Mouse (Mus musculus): ENCODE measurements around the gene Pdcd6ip.

The Pdcd6ip gene

DNA sequence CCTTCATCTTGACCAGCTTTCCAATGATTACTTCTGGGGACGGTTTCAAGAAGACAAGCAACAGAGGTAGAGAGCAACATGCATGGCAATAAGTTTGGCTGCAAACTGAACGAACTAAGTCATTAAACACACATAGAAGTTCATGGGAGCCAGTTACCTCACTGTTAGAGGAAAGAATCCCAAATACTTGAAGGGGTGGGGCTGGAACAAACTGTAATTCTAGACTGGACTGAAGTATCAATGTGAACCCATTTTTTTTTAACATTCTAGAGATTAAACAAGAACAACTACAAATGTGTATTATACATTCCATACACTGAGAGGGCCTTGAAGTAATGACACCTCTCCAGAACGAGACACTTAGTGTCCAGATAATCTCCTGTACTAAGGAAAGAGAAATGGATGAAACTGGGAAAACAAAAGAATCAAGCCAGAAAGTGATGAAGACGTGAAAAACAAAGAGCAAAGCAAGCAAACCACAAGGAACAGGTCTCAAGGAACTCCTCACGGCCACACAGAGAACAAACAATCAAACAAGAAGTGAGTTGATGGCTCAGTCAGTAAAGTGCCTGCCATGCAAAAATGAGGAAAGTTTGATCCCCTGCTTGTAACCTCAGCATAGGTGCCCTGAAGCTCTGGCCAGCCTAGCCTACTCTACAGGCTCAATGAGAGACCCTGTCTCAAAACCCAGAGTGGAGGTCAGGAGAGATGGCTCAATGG is 6.5 kb downstream of the Pdcd6ip start:
- no peak for DNase-seq (ENCODE audit: low read depth, low spot score)

DNA sequence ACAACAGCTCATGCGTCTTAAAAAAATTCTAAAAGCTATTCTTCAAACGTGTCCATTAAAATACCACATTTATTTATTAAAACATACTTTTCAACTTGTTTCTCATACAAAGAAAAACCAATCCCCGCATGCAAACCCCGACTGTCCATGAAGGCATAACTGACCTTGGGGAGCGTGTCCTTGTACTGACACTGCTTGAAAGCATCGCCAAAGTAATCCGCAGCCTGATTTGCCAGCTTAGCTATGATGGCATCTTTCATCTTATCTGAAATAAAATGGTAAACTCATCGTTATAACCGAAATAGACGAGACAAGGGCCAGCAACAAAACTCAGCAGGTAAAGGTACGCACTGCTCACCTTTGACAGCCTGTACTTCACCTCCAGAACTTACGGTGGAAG is 20.6 kb downstream of the Pdcd6ip start:
- DNase-seq (ENCODE audit: low read depth, low spot score): no peak

DNA sequence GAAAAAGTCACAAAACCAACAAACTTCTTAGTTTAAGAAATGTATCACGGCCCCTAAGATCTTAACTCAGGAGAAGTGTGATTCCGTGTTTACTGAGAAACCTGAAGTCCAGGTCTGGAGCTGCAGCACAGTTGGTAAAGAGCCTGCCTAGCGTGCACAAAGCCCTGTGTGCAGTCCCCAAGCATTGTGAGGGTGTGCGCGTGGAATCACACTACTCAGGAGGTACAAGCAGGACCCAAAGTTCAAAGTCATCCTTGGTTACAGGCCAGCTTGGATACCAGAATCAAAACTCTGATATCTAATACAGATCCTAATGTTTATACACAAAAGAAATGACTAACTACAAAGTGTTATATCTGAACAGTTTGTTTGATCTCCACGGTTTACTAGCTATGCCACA is 34.3 kb downstream of the Pdcd6ip start:
- DNase-seq (ENCODE audit: low read depth, low spot score): no peak

DNA sequence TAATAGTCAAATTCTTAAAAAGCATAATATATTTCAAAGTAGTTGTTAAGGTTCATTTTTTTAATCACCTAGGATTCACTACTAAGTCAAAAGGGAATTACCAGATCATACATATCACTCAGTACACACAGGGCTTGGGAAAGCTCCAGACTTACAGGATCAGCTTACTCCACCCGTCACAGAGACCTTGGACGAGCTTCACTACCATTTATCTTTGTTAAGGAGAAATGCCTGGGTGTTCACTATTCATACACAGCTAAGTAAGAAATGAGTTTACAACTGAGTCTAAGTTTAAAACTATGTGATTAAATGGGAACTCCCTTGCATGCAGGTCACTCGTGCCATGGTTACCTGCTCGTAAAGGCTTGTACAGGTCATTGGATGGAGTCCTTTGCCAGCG is 35.7 kb downstream of the Pdcd6ip start:
- no peak for DNase-seq (ENCODE audit: low read depth, low spot score)

DNA sequence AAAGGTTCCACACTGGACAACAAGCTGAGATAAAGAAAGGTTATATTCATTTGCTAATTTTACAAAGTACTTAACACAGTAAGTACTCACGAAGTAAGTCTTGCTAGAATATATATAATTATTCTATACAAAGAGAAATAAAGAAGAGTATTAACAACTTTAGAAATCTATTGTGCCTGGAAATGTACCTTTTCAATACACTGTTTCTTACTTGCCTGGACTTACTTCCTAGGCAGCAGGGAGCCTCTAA is 37.3 kb downstream of the Pdcd6ip start:
- DNase-seq (ENCODE audit: low read depth, low spot score): no peak

DNA sequence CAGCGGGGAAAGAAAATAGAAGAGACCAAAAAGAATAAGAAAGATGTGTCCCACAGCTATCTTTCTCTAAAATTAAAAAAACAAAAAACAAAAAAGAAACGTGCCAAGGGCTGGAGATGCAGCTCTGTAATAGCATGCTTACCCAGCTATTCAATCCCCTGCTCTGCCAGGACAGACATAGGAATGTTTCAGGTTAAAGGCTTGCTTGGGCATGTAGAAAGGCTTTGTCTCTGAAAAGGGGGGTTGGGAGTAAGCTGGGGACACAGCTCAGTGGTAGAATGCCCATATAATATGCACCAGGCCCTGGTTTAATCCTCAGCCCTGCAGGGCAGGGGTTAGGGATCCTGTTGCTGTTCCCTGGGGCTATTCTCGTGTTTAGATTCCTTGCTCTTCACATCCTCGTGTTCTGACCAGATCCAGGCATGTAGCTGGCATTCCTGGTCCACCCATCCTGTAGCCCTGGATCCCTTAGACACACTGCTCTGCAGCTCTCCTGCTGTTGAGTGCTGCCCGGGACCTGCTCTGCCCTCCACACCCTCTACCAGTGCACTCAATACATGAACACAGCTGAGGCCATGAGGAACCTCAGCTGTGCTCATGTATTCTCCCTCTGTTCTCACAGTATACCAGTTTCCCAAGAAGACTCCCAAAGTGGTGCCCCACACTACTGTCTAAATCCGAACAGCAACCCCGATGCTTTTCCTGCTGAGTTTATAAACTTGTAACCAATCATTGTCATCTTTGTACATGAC is 37.8 kb downstream of the Pdcd6ip start:
- DNase-seq (ENCODE audit: low read depth, low spot score): peak; percentile 77

DNA sequence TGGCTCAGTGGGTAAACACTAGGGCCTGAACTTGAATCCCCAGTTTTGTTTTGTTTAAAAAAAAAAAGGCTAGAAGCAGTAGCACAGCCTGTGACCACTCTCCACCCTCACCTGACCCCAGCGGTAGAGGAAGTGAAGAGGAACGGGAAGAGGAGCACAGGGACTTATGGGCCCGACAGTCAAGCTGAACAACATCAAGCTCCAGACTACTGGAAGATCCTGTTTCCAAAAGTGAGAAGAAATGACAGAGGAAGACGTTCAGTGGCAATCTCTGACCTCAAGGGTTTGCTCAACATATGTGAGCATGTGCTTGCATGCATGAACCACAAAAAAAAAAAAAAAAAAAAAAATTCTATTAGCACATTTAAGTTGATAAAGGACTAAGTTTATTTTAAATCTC is 44.6 kb downstream of the Pdcd6ip start:
- no peak for DNase-seq (ENCODE audit: low read depth, low spot score)

DNA sequence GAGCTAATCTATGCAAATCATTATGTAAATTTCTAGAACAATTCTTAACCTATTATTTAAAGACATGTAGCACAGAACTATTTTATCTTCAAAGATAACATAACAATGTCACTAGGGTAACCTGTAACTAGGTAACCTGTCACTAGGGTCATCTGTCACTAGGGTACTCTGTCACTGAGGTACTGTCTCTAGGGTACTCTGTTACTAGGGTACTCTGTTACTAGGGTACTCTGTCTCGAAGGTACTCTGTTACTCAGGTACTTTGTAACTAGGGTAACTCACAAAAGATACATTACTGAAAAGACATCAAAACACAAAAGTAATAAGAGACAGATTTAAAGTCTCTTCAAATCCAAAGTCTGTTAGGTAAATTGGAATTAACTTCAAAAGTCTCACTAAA is 50.2 kb downstream of the Pdcd6ip start:
- DNase-seq (ENCODE audit: low read depth, low spot score): no peak

DNA sequence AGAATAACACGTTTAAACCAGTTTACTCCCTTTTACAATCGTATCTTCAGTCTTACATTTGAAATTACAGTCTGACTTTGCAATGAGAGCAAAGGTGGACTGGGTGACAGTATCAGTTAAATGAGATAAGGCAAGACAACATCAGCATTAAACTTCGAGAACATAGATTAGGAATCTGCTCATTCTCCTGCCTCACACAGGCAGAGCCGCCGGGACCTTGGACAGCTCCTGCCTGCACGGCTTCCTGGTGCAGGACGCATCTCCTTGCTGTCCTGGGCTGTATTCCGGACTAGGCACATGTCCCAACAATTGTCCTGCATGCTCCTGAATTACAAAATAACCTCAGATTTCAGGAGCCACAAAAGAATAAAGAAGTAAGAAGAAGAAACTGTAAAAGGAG is 54.5 kb downstream of the Pdcd6ip start:
- DNase-seq (ENCODE audit: low read depth, low spot score): peak; percentile 63

DNA sequence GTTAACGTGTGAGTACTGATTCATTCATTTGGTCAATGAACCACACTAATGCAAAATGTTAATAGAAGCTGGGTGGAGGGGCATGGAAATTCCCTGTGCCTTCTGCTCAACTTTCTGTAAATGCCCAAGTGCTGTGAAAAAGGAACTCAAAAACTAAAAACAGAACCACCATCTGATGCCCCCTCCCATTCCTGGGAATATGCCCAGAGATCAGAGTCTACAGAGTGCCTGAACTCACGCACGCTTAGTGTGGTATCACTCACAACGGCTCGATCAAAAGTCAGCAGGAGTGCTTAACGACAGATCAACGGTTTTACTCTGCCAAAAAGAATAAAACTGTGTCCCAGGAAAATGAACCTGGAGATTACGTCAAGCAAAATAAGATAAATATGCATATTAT is 57.3 kb downstream of the Pdcd6ip start:
- no peak for DNase-seq (ENCODE audit: low read depth, low spot score)

DNA sequence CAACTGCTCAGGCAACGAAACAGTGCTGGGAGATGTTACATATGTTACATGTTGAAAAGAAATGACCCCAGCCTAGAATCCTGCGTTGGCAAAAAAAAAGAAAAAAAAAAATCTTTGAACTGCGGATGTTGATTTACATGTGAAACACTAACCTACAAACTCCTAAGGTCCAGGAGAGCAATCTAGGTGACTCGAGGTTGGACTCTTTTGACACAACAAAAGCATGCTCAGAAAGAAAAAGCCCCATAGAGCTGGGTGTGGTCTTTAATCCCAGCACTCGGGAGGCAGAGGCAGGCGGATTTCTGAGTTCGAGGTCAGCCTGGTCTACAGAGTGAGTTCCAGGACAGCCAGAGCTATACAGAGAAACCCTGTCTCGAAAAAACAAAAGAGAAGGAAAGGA is 58.8 kb downstream of the Pdcd6ip start:
- peak; percentile 61 for DNase-seq (ENCODE audit: low read depth, low spot score)

DNA sequence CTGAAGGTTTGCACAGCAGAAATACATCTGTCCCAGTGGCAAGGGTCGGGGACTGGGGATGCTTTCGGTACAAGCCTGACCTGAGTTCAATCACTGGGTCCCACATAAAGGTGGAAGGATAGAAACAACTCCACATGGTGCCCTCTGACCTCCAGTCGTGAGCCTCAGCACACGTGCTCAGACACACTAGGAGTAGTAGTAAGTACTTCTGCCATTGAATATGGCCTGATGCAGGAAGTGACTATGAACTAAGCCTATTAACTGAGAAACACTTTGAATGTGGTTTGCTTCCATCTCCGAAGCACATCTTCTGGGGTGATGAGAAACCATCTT is 62.3 kb downstream of the Pdcd6ip start:
- DNase-seq (ENCODE audit: low read depth, low spot score): no peak

DNA sequence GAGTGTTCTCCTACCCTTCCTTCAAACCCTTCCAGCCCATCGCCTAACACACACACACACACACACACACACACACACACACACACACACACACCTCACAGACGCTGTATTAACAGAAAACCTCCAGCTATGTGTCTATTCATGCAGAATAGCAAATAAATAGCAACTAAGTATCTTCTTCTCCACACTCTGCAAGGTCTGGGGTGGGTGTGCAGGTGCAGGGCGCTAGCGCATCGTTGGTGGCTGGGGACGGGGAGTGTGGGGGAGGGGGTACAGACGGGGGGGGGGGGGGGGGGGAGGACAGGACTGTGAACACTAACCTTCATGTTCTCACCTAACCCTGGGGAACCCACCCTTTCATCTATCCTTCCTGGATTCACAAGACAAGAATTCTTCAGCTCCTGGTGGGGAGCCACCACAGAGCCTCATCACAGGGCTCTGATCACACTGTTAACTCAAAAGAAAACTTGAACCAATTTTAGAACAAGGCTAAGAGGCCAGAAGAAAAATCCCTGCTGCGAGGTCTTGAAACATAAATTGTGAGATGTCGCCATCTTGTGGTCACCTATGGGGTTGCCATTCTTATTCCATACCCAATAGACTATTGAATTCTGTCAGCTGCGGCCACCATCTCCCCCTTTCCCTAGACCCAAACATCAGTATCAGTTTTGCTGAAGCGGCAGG is 62.8 kb downstream of the Pdcd6ip start:
- DNase-seq (ENCODE audit: low read depth, low spot score): peak; percentile 74

DNA sequence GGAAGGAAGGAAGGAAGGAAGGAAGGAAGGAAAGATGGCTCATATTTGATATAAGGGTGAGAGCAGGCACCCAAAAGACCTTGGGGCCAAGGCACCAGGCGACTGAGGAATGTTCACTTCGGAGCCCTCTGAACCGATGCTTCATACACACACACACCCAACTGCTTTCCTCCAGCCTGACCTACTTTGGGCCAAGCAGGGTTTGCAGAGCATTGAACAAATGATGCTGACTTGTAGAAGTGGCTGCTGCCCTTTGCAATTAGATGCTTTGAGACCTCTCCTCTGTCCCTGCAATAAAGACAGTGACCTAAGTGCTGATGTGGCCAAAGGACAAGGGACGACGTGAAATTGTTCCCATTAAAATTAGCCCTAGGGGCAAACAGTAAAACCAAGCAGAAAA is 63.4 kb downstream of the Pdcd6ip start:
- DNase-seq (ENCODE audit: low read depth, low spot score): no peak

DNA sequence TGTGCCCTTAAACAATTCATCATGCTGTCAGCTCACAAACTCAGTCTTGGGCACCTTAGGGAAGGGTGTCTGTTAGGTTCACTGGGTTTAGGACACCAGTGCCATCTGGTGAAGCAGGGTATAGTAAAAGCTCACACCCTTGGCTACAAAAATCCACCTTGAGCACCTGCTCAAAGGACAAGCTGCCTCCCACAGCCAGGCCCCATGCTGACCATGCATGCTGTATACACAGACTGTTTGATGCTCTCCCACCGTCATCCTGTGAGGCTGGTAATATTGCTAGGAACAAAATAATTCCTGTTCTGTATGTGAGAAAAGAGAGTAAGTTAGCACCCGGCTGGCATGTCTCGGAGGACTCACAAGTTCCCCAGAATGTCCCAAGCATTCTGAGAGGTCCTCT is 64.0 kb downstream of the Pdcd6ip start:
- no peak for DNase-seq (ENCODE audit: low read depth, low spot score)

DNA sequence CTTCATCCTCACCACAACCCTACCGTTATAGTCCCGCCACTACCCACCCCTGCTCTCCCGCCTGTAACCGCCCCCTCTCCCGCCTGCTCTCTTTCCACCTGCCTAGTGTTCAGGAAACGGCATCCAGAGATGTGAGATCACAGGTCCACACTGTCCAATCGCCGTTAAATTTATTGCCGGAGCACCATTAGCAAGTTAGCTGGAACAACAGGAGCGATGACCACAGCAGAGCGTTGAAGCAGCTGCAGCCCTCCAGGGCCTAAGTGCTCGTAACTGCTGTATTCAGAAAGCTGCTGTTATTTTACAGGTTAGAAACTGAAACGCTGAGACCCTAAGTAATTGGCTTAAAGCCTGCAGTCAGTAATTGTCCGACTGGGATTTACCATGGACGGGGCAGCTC is 64.4 kb downstream of the Pdcd6ip start:
- peak; percentile 34 for DNase-seq (ENCODE audit: low read depth, low spot score)

DNA sequence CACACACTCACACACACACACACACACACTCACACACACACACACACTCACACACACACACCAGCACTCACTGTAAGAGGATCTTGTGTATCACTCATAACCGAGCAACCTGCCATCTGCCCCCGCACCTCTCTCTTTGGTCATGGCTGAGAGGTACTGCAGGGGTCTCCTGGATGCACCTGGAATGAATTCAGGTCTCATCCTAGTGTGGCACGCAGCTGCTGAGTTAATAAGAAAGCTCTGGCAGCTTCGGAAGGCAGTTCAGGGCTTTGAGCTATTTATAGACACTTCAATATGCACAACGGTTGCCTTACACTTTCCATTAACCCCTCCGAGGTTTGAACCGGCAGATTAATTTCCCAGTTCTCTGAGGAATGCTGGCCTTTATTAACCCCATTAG is 73.1 kb downstream of the Pdcd6ip start:
- no peak for DNase-seq (ENCODE audit: low read depth, low spot score)

DNA sequence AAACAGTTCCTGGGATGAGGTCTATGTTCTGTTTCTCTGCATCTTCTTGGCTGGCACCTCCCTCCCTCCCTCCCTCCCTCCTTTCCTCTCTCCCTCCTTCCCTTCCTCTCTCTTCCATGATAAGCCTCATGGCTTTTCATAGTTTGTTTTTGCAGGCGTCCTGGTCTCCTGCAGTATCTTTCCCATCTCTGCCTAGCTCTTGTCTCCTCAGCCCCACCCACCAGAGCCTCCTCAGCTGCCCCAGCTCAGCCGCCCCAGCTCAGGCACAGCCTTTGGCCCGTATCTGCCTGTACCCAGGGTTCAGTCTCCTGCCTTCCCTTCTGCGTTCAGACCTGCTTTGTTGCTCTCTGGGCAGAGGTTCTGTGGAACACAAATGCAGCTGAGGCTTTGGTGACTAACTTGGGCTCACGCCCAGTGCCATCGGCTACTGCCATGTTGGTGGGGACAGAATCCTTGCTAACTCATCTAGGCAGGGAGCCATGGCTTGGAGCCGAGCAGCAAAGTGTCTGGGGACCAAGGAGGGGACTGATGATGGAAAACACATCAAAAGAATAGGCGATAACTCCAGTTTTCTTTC is 74.8 kb downstream of the Pdcd6ip start:
- DNase-seq (ENCODE audit: low read depth, low spot score): no peak

DNA sequence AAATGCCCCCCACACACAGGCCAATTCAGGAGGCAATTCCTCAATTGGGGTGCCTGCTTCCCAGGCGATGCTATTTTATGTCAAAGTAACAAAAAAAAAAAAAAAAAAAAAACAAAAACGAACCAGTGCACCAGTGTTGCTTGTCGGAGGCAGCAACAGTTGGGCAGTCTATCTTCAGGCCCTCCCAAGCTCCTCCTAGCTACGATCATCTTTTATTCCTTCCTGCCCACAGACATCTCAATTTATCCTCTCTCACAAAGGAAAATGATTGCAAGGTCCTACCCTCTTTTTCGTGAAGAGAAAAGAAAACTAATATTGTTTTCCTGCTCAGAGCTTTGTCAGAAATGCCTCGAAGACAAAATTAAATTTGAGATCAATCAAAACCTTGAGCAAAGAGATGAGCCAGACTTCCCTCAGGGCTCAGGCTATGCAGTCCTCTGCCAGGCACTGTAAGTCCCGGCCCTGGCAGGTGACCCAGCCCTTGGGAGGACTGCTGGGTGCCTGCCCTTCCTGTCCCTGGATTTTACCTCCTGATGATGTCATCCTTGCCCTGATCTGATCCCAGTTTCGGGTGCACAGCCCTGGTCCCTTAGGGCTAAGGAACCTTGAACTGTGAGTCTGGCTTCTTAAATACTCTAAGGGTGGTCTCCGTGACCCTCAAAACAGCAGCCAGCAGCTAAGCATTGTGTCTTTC is 75.6 kb downstream of the Pdcd6ip start:
- no peak for DNase-seq (ENCODE audit: low read depth, low spot score)

DNA sequence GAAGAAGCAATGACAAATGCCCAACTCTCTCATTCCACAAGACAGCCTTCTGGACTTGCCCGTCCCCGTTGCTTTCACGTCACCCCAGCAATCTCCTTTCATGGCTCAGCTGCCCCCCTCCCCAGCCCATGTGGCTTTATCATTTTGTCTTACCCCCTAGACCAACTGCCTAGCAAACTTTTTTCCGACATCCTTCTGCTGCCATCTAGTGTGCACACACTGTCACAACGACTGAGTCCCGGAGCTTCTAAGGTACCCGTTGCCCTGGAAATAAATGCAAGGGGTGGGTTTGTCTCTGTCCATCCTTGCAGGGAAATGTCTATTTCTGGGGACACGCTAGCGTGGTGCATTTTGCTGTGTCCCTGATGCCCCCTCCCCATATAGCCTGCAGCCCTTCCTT is 78.4 kb downstream of the Pdcd6ip start:
- peak; percentile 70 for DNase-seq (ENCODE audit: low read depth, low spot score)

DNA sequence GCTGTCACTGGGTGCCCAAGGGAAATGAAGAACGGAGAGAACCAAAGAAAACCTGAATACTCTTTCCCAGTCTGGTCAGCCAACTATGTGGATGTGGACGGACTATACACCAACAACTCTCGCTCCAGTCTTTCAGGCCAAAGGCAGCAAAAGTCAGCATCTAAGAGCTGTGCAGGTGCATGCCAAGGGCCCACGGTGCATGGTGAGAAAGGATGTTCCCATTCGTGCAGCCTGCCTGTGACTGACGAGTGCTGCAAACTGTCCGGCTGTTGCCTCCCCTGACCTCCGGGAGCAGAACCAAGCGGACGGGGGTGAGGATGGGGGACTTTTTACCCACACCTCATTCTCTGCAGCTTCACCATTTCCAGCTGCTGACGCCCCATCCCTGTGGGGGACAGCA is 78.9 kb downstream of the Pdcd6ip start:
- no peak for DNase-seq (ENCODE audit: low read depth, low spot score)

DNA sequence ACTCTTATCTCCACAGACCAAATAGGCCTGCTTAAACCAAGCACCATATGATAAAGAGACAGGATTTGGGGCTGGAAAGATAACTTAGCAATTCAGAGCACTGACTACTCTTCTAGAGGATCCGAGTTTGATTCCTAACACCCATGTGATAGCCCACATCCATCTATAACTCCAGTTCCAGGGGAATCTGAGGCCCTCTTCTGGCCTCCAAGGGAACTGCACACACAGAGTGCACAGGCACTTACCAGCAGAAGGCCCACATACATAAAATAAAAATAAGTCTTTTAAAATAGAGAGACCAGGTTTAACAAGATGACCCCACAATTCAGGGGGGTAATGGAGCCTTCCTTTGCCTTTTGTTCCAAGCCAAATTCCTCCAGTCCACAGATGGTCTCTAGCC is 79.3 kb downstream of the Pdcd6ip start:
- DNase-seq (ENCODE audit: low read depth, low spot score): peak; percentile 65

Data from ZHBTc4 (cell line).